Mouse (Mus musculus) central nervous system, embryonic 11.5 days (tissue): ENCODE measurements around the gene Irf3. TPM values are rescaled to one million over a fixed set of nuclear protein-coding genes. Genes with fewer than 3 reads are reported as not detected.

Experiments used
- polyA plus RNA-seq: library from polyadenylated mRNA; depleted of rRNA; stranded (reverse); fragments of >200 nt; gene quantifications from 2 replicates; pipeline ENCODE4 v1.2.3, GENCODE M21; 2012; rRNA removed

Gene Irf3
- 113 and 137 TPM in 2 replicates for polyA plus RNA-seq

GRCm38 (mm10) chr7:44997231-44997939, at the start of gene Irf3:
Gene Irf3, plus strand, starts transcription at chr7:44997648.

GRCm38 (mm10) chr7:44974383-44975116, 22.9 kb upstream of the Irf3 start, which contains the start of gene Cpt1c:
Gene Cpt1c, minus strand, starts transcription at chr7:44974851.

GRCm38 (mm10) chr7:44986192-44986878, 11.1 kb upstream of the Irf3 start, which contains the start of gene Prmt1:
Gene Prmt1, minus strand, starts transcription at chr7:44986568.

GRCm38 (mm10) chr7:44998501-44998955, 1.1 kb downstream of the Irf3 start, which contains the start of gene Bcl2l12:
Gene Bcl2l12, minus strand, starts transcription at chr7:44998712.

GRCm38 (mm10) chr7:45015957-45016612, 18.6 kb downstream of the Irf3 start, which contains the start of gene Scaf1:
Gene Scaf1, minus strand, starts transcription at chr7:45016363.

GRCm38 (mm10) chr7:45017242-45018061, 20.0 kb downstream of the Irf3 start, which contains the start of gene Rras:
Gene Rras, plus strand, starts transcription at chr7:45017961.

Other genes with a start within 250 kb of the Irf3 start
- 29.7 and 35.3 TPM in 2 replicates for gene Vrk3, start 249.2 kb upstream of the Irf3 start, polyA plus RNA-seq
- 2.1 and 2.2 TPM in 2 replicates for gene Zfp473, start 246.6 kb upstream of the Irf3 start, polyA plus RNA-seq
- gene Nup62, start 181.6 kb upstream of the Irf3 start, polyA plus RNA-seq: 72.9 and 96.2 TPM in 2 replicates
- gene Il4i1, start 181.3 kb upstream of the Irf3 start, polyA plus RNA-seq: 0.37 and 0.54 TPM in 2 replicates
- 26.1 and 29.3 TPM in 2 replicates for gene Atf5, start 181.0 kb upstream of the Irf3 start, polyA plus RNA-seq
- gene Akt1s1, start 148.7 kb upstream of the Irf3 start, polyA plus RNA-seq: 101 and 104 TPM in 2 replicates
- 57.2 and 66.8 TPM in 2 replicates for gene Tbc1d17, start 148.6 kb upstream of the Irf3 start, polyA plus RNA-seq
- gene Pnkp, start 140.5 kb upstream of the Irf3 start, polyA plus RNA-seq: 29.5 and 32.5 TPM in 2 replicates
- 453 and 647 TPM in 2 replicates for gene Ptov1, start 127.9 kb upstream of the Irf3 start, polyA plus RNA-seq
- 151 and 183 TPM in 2 replicates for gene Med25, start 104.9 kb upstream of the Irf3 start, polyA plus RNA-seq
- 23.0 and 29.3 TPM in 2 replicates for gene Fuz, start 101.6 kb upstream of the Irf3 start, polyA plus RNA-seq
- gene Ap2a1, start 68.2 kb upstream of the Irf3 start, polyA plus RNA-seq: 70.2 and 102 TPM in 2 replicates
- 0.07 and 0.08 TPM in 2 replicates for gene Tsks, start 54.4 kb upstream of the Irf3 start, polyA plus RNA-seq
- gene Cpt1c, start 22.8 kb upstream of the Irf3 start, polyA plus RNA-seq: 36.4 and 49.2 TPM in 2 replicates
- gene Prmt1, start 11.1 kb upstream of the Irf3 start, polyA plus RNA-seq: 510 and 945 TPM in 2 replicates
- gene Bcl2l12, start 1.1 kb downstream of the Irf3 start, polyA plus RNA-seq: 70.1 and 80.1 TPM in 2 replicates
- gene Scaf1, start 18.7 kb downstream of the Irf3 start, polyA plus RNA-seq: 105 and 108 TPM in 2 replicates
- gene Rras, start 20.3 kb downstream of the Irf3 start, polyA plus RNA-seq: 17.2 and 25.6 TPM in 2 replicates
- gene Prr12, start 55.2 kb downstream of the Irf3 start, polyA plus RNA-seq: 27.7 and 54.2 TPM in 2 replicates
- gene Nosip, start 64.8 kb downstream of the Irf3 start, polyA plus RNA-seq: 75.0 and 79.0 TPM in 2 replicates
- gene Prrg2, start 65.0 kb downstream of the Irf3 start, polyA plus RNA-seq: 18.9 and 28.4 TPM in 2 replicates
- gene Rcn3, start 94.6 kb downstream of the Irf3 start, polyA plus RNA-seq: 151 and 178 TPM in 2 replicates
- gene Fcgrt, start 106.2 kb downstream of the Irf3 start, polyA plus RNA-seq: 9.6 and 15.3 TPM in 2 replicates
- 695 and 927 TPM in 2 replicates for gene Rps11, start 126.8 kb downstream of the Irf3 start, polyA plus RNA-seq
- 2,695 and 3,876 TPM in 2 replicates for gene Rpl13a, start 131.1 kb downstream of the Irf3 start, polyA plus RNA-seq
- gene Gm45713, start 138.6 kb downstream of the Irf3 start, polyA plus RNA-seq: 0.05 and 0.52 TPM in 2 replicates
- gene Flt3l, start 138.8 kb downstream of the Irf3 start, polyA plus RNA-seq: 4.8 and 5.5 TPM in 2 replicates
- gene Pih1d1, start 156.7 kb downstream of the Irf3 start, polyA plus RNA-seq: 112 and 132 TPM in 2 replicates
- 31.7 and 34.0 TPM in 2 replicates for gene Aldh16a1, start 156.9 kb downstream of the Irf3 start, polyA plus RNA-seq
- 2.3 and 2.8 TPM in 2 replicates for gene Slc17a7, start 166.3 kb downstream of the Irf3 start, polyA plus RNA-seq
- 0.04 and 0.07 TPM in 2 replicates for gene Gfy, start 181.9 kb downstream of the Irf3 start, polyA plus RNA-seq
- gene Pth2, start 183.3 kb downstream of the Irf3 start, polyA plus RNA-seq: 0.26 TPM in 1 of 2 replicates, not detected in the other
- 0.92 and 1.1 TPM in 2 replicates for gene Ccdc155, start 207.2 kb downstream of the Irf3 start, polyA plus RNA-seq
- 2.0 and 3.1 TPM in 2 replicates for gene Dkkl1, start 214.5 kb downstream of the Irf3 start, polyA plus RNA-seq
- 557 and 610 TPM in 2 replicates for gene Tead2, start 218.1 kb downstream of the Irf3 start, polyA plus RNA-seq
- gene Cd37, start 241.5 kb downstream of the Irf3 start, polyA plus RNA-seq: 1.8 and 2.6 TPM in 2 replicates
- gene Slc6a16, start 243.4 kb downstream of the Irf3 start, polyA plus RNA-seq: 0.17 and 0.30 TPM in 2 replicates